Mouse (Mus musculus): ENCODE data around the gene Mpped2. TPM values are rescaled to one million over a fixed set of nuclear protein-coding genes. Genes with fewer than 3 reads are reported as not detected.

Gene Mpped2
- total and polyA plus RNA-seq, 3 experiments = not detected

DNA sequence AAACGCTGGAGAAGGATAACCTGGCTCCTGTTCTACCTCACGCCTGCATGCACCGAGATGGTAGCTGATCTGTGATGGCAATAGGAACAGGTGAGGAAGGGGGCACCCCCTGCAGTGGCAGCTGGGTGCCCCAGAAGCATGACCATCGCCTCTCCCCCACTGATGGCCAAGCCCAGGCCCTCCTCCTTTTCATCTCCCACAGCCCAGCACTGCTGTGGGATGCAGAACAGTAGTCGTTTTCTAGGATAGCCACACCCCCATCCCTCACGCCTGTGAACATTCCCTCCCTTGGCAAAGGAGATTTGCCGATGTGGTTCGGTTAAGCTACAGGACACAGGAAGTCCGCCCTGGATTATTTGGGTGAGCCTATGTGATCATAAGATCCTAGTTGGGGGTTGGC is 151.1 kb downstream of the Mpped2 start:
- Histone ChIP-seq H3K79me2 (replicated peaks; ENCODE audit: control insufficient read depth, extremely low read depth, insufficient read depth, poor library complexity, severe bottlenecking) (no peaks in the 10 kb centered on the region), H3K4me3 (replicated peaks in 1 of 3; ENCODE audit: low read depth in 2 of 3, low read length in 2 of 3, poor library complexity in 1 of 3) (no peak overlapping the region), H3K9ac (ENCODE audit: insufficient read depth, low read depth) (no peak overlapping the region), H3K4me1 (ENCODE audit: control insufficient read depth in 1 of 2, insufficient read depth in 2 of 2) (no peaks in the 10 kb centered on the region), H3K9me3 (replicated peaks; ENCODE audit: low read length) (peaks cover 57% of the 10 kb centered on the region), H3K36me3 (replicated peaks in 1 of 2; ENCODE audit: control insufficient read depth in 1 of 2, insufficient read depth in 1 of 2, low read length in 1 of 2) (no peaks in the 10 kb centered on the region), H3K4me2 (ENCODE audit: insufficient read depth, low read depth, poor library complexity, severe bottlenecking) (no peak overlapping the region), H3K27ac (ENCODE audit: insufficient read depth, low read depth) (no peak overlapping the region), H3K27me3 (replicated peaks) (no peaks in the 10 kb centered on the region)
- in situ Hi-C loops (cut with MboI; ENCODE audit: low pct_ligation_motif_present, low pct_unique_long_range_greater_than_20kb, low sequenced_read_pairs) (no loop called here), dilution Hi-C loops (cut with MboI; ENCODE audit: extremely low pct_ligation_motif_present, extremely low pct_unique_long_range_greater_than_20kb, low sequenced_read_pairs) (no loop called here)
- no peak for DNase-seq (ENCODE audit: extremely low read depth)
- no peak for TF ChIP-seq ZKSCAN1 (IDR thresholded peaks at IDR 0.05; ENCODE audit: borderline replicate concordance, low read depth, low read length)
- no peak for TF ChIP-seq MAZ (IDR thresholded peaks at IDR 0.05; ENCODE audit: low read depth, low read length)
- no peak for TF ChIP-seq USF2 (conservative IDR thresholded peaks at IDR 0.05; ENCODE audit: low read depth, low read length)

DNA sequence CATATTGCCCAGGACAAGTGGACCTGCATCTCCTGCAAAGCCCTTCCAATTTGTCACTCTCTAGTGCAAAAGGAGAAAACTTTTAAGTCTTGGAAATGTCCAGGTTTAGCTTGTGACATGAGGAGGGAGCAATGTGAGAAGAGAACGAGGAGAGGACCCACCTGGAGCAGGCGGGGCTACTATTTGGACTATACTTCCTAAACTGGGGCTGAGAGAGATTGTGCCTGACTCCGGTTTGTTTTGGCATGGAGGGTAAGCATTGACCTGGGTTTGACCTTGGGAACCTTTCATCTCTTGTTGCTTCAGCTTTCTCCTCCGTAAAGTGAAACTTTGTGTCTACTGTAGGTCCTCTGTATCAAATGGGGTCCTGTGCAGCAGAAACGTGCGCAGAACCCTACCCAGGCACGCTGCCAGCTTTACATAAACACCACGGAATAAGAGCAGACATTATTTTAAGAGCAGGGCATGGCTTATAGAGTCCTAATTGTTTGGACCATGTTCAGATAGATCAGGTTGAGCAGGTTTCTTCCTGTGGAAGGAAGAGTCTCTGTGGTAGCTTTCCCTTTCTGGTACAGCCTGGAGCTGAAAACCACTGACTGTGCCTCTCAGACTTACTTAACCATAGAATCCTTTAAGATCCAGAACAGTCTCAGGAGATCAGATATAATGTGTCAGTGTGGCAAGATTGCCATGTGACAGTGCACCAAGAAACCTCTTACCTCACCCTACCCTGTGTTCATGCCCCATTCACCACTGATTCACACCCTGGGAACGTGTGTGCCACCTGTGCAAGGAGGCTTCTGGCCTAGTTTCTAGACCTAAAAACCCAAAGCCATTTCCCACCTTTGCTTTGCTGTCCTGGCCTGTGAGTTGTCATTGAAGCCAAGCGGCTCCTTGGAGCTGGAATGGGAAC is 152.0 kb downstream of the Mpped2 start:
- Histone ChIP-seq H3K9ac (ENCODE audit: insufficient read depth, low read depth) (no peak overlapping the region), H3K4me2 (ENCODE audit: insufficient read depth, low read depth, poor library complexity, severe bottlenecking) (no peak overlapping the region), H3K4me3 (replicated peaks in 1 of 3; ENCODE audit: low read depth in 2 of 3, low read length in 2 of 3, poor library complexity in 1 of 3) (no peak overlapping the region), H3K4me1 (ENCODE audit: control insufficient read depth in 1 of 2, insufficient read depth in 2 of 2) (no peaks in the 10 kb centered on the region), H3K79me2 (replicated peaks; ENCODE audit: control insufficient read depth, extremely low read depth, insufficient read depth, poor library complexity, severe bottlenecking) (no peaks in the 10 kb centered on the region), H3K27me3 (replicated peaks) (no peaks in the 10 kb centered on the region), H3K9me3 (replicated peaks; ENCODE audit: low read length) (peaks cover 57% of the 10 kb centered on the region), H3K27ac (ENCODE audit: insufficient read depth, low read depth) (no peak overlapping the region), H3K36me3 (replicated peaks in 1 of 2; ENCODE audit: control insufficient read depth in 1 of 2, insufficient read depth in 1 of 2, low read length in 1 of 2) (no peaks in the 10 kb centered on the region)
- in situ Hi-C loops (cut with MboI; ENCODE audit: low pct_ligation_motif_present, low pct_unique_long_range_greater_than_20kb, low sequenced_read_pairs) (no loop called here), dilution Hi-C loops (cut with MboI; ENCODE audit: extremely low pct_ligation_motif_present, extremely low pct_unique_long_range_greater_than_20kb, low sequenced_read_pairs) (no loop called here)
- no peak for DNase-seq (ENCODE audit: extremely low read depth)
- no peak for TF ChIP-seq E2F4 (IDR thresholded peaks at IDR 0.05; ENCODE audit: insufficient replicate concordance, low read depth, low read length)
- no peak for TF ChIP-seq ZKSCAN1 (IDR thresholded peaks at IDR 0.05; ENCODE audit: borderline replicate concordance, low read depth, low read length)
- no peak for TF ChIP-seq NELFE (IDR thresholded peaks at IDR 0.05; ENCODE audit: low read depth, low read length)
- TF ChIP-seq SMC3 (IDR thresholded peaks at IDR 0.05; ENCODE audit: low read depth, low read length) = no peak
- TF ChIP-seq JUN (IDR thresholded peaks at IDR 0.05; ENCODE audit: insufficient read depth, low read depth, low read length) = no peak

DNA sequence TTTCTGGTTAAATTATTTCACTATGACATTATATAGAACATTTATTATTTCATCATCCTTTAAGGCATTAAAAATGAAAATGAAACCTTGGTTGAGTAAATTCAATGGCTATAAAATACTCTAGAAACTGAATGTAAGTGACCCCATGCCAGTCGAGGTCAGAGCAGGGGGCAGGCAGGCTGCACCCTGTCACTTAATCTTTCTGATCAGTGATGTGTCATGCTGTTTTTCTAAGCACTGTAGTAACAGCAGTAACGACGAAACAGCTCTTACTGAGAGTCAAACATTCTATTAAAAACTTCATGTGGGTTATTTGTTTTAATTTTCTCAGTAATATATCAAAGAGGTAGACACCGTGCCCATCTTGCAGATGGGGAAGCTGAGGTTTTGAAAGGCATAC is 153.4 kb downstream of the Mpped2 start:
- Histone ChIP-seq H3K4me3 (replicated peaks in 1 of 3; ENCODE audit: low read depth in 2 of 3, low read length in 2 of 3, poor library complexity in 1 of 3) (no peak overlapping the region), H3K27ac (ENCODE audit: insufficient read depth, low read depth) (no peak overlapping the region), H3K79me2 (replicated peaks; ENCODE audit: control insufficient read depth, extremely low read depth, insufficient read depth, poor library complexity, severe bottlenecking) (no peaks in the 10 kb centered on the region), H3K4me2 (ENCODE audit: insufficient read depth, low read depth, poor library complexity, severe bottlenecking) (no peak overlapping the region), H3K9me3 (replicated peaks; ENCODE audit: low read length) (peaks cover 55% of the 10 kb centered on the region), H3K4me1 (ENCODE audit: control insufficient read depth in 1 of 2, insufficient read depth in 2 of 2) (no peaks in the 10 kb centered on the region), H3K9ac (ENCODE audit: insufficient read depth, low read depth) (no peak overlapping the region), H3K36me3 (replicated peaks in 1 of 2; ENCODE audit: control insufficient read depth in 1 of 2, insufficient read depth in 1 of 2, low read length in 1 of 2) (no peaks in the 10 kb centered on the region), H3K27me3 (replicated peaks) (no peaks in the 10 kb centered on the region)
- in situ Hi-C loops (cut with MboI; ENCODE audit: low pct_ligation_motif_present, low pct_unique_long_range_greater_than_20kb, low sequenced_read_pairs) (no loop called here), dilution Hi-C loops (cut with MboI; ENCODE audit: extremely low pct_ligation_motif_present, extremely low pct_unique_long_range_greater_than_20kb, low sequenced_read_pairs) (no loop called here)
- TF ChIP-seq ZNF384 (IDR thresholded peaks at IDR 0.05; ENCODE audit: low read depth, low read length) (no peak), E2F4 (IDR thresholded peaks at IDR 0.05; ENCODE audit: insufficient replicate concordance, low read depth, low read length) (no peak), EP300 (IDR thresholded peaks at IDR 0.05; ENCODE audit: low read length) (no peak), ELF1 (IDR thresholded peaks at IDR 0.05; ENCODE audit: low read depth, low read length) (no peak), HCFC1 (IDR thresholded peaks at IDR 0.05; ENCODE audit: low read depth, low read length) (no peak), ZKSCAN1 (IDR thresholded peaks at IDR 0.05; ENCODE audit: borderline replicate concordance, low read depth, low read length) (no peak), CHD2 (IDR thresholded peaks at IDR 0.05; ENCODE audit: low read length) (no peak), IRF4 (IDR thresholded peaks at IDR 0.05; ENCODE audit: low read depth, low read length) (no peak), JUND (conservative IDR thresholded peaks at IDR 0.05; ENCODE audit: low read depth, low read length) (no peak), CHD1 (IDR thresholded peaks at IDR 0.05; ENCODE audit: low read depth, low read length) (no peak), USF2 (conservative IDR thresholded peaks at IDR 0.05; ENCODE audit: low read depth, low read length) (no peak), UBTF (IDR thresholded peaks at IDR 0.05; ENCODE audit: low read depth, low read length) (no peak), NELFE (IDR thresholded peaks at IDR 0.05; ENCODE audit: low read depth, low read length) (no peak)
- DNase-seq (ENCODE audit: extremely low read depth) = no peak

Measured in CH12.LX (cell line).